Mouse (Mus musculus): ENCODE measurements around the gene Hoxb5. TPM values are rescaled to one million over a fixed set of nuclear protein-coding genes. Genes with fewer than 3 reads are reported as not detected.

The Hoxb5 gene
- polyA plus RNA-seq, 2 experiments from 2014 or later, result not detected

Other genes starting within 250 kb of the Hoxb5 start
- gene Ube2z, start 237.9 kb upstream of the Hoxb5 start, polyA plus RNA-seq (2017; shearing (Covaris generic)), result 1 to 10 TPM; 8.5 to 9.1 TPM
- 100 to 1,000 TPM; 362 to 459 TPM for gene Atp5g1, start 227.7 kb upstream of the Hoxb5 start, polyA plus RNA-seq (2017; shearing (Covaris generic))
- gene Calcoco2, start 191.4 kb upstream of the Hoxb5 start, polyA plus RNA-seq (2017; shearing (Covaris generic)), result not detected
- under 1 TPM in 1 of 2 experiments, not detected in 1; 0.11 TPM for gene Ttll6, start 169.6 kb upstream of the Hoxb5 start, polyA plus RNA-seq (2017; shearing (Covaris generic))
- gene Hoxb13, start 109.0 kb upstream of the Hoxb5 start, polyA plus RNA-seq (2017; shearing (Covaris generic)), result not detected
- under 1 TPM in 1 of 2 experiments, not detected in 1; 0.15 TPM for gene Hoxb9, start 31.9 kb upstream of the Hoxb5 start, polyA plus RNA-seq (2017; shearing (Covaris generic))
- gene Hoxb8, start 21.4 kb upstream of the Hoxb5 start, polyA plus RNA-seq (2017; shearing (Covaris generic)), result not detected
- not detected for gene Hoxb7, start 16.7 kb upstream of the Hoxb5 start, polyA plus RNA-seq (2017; shearing (Covaris generic))
- not detected for gene Hoxb6, start 10.9 kb upstream of the Hoxb5 start, polyA plus RNA-seq (2017; shearing (Covaris generic))
- gene Hoxb4, start 14.9 kb downstream of the Hoxb5 start, polyA plus RNA-seq (2017; shearing (Covaris generic)), result 1 to 10 TPM in 1 of 2 experiments, under 1 TPM in 1; 0.98 to 1.1 TPM
- not detected for gene Hoxb3, start 20.0 kb downstream of the Hoxb5 start, polyA plus RNA-seq (2017; shearing (Covaris generic))
- not detected for gene Hoxb2, start 47.2 kb downstream of the Hoxb5 start, polyA plus RNA-seq (2017; shearing (Covaris generic))
- not detected for gene Hoxb1, start 62.4 kb downstream of the Hoxb5 start, polyA plus RNA-seq (2017; shearing (Covaris generic))
- 100 to 1,000 TPM; 615 to 687 TPM for gene Skap1, start 161.3 kb downstream of the Hoxb5 start, polyA plus RNA-seq (2017; shearing (Covaris generic))